Mouse (Mus musculus) CD4-positive, CD25-positive, alpha-beta regulatory T cell, adult 9 weeks (primary cell): ENCODE results near the gene Padi1. TPM values are rescaled to one million over a fixed set of nuclear protein-coding genes. Genes with fewer than 3 reads are reported as not detected.

Source experiments
- polyA plus RNA-seq: library from polyadenylated mRNA; unstranded; fragments of 100-300 nt; shearing (Covaris generic); gene quantifications from one replicate; pipeline ENCODE4 v1.2.1, GENCODE M21; 2017

The Padi1 gene
- polyA plus RNA-seq = 0.42 TPM

DNA sequence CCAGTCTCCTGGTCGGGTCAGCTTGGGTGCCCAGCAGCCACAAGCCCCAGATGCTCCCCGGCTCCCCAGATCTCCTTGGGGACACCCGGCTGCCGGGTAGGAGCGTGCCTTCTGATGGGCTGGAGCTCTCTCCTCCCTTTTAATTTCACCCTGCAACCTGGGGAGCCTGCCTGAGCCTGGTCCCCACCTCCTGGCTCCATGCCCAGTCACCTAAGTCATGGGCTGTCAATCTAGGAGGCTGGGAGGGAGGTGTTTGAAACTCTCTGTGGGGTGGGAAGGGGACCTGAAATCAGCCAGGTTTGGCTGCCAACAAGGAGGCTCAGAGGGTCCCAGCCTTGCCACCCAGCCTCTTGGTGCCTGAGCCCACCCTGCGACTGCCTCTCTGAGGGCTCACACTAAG is at the start of gene Padi1:
Gene Padi1, minus strand, starts transcription at position 113 of the 400 bp plus-strand sequence.

DNA sequence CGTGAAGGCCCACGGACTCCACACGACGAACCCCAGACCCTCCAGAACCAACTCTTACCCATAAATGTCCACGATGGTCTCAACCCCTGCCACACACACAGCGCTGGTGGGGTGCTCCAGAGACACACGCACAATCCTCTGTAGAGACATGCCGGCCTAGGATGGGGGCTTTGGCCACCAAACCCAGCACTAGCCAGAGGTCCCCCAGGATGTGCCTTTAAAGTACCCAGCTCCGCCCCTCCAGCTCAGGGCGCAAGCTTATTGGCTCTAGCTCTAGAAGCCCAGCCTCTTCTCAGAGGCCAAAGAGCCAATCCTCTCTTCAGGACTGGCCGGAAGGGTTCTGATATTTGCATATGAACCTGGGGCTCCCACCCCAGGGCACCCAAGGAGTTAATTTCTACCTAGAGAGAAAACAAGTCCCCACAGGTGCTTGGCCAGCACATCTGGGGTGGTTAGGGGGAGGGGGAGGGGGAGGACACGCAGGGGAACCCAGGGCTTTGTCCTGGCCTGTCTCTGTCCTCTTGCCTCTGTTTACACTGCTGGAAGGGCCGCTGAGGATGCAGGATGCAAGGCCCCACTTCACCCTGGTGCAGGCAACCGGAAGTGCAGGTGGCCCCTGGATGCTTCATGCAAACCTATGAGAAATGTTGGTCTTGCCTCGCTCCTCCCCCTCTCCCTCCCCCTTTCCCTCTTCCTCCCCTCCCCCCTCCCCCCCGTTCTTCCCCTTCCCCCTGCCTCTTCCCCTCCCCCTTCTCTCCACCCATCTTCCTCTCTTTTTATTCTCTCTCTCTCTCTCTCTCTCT is 34.9 kb downstream of the Padi1 start, which contains the start of gene Padi3:
Gene Padi3, minus strand, starts transcription at position 191 of the 803 bp plus-strand sequence.

GRCm38 (mm10) chr4:140774025-140774800 is 71.4 kb downstream of the Padi1 start, which contains the start of gene Padi4:
TSS of gene Padi4 (minus strand) at chr4:140774236.

Other genes starting within 250 kb of the Padi1 start
- 0.73 TPM for gene Arhgef10l, start 179.8 kb downstream of the Padi1 start, polyA plus RNA-seq
- gene Rcc2, start 145.2 kb downstream of the Padi1 start, polyA plus RNA-seq = 7.6 TPM
- gene Padi6, start 103.1 kb downstream of the Padi1 start, polyA plus RNA-seq = not detected
- gene Padi4, start 71.5 kb downstream of the Padi1 start, polyA plus RNA-seq = 6.3 TPM
- 0.50 TPM for gene Padi3, start 35.1 kb downstream of the Padi1 start, polyA plus RNA-seq
- 20.6 TPM for gene Padi2, start 60.6 kb upstream of the Padi1 start, polyA plus RNA-seq
- 331 TPM for gene Sdhb, start 115.4 kb upstream of the Padi1 start, polyA plus RNA-seq
- gene Atp13a2, start 141.1 kb upstream of the Padi1 start, polyA plus RNA-seq = 6.6 TPM
- gene Mfap2, start 164.6 kb upstream of the Padi1 start, polyA plus RNA-seq = not detected
- gene Crocc, start 214.8 kb upstream of the Padi1 start, polyA plus RNA-seq = 0.50 TPM
- gene Necap2, start 232.6 kb upstream of the Padi1 start, polyA plus RNA-seq = 168 TPM
- 0.66 TPM for gene Spata21, start 242.6 kb upstream of the Padi1 start, polyA plus RNA-seq